Mouse (Mus musculus) cortical plate, adult 2 months (tissue): Measurements from ENCODE around the gene Mkrn1.

Source experiments
- CTCF ChIP-seq: fragments of 200-500 bp; IDR thresholded peaks from 2 replicates; pipeline ENCODE4 v1.5.1; 2011; ENCODE audit warnings: mild to moderate bottlenecking, control low read depth, low read length; ENCODE audit not compliant: insufficient read depth; ENCODE audit errors: extremely low read depth
- POLR2A ChIP-seq: fragments of 200-500 bp; IDR thresholded peaks from 2 replicates; pipeline ENCODE4 v1.6.1; 2011; ENCODE audit warnings: mild to moderate bottlenecking, low read length, control low read depth; ENCODE audit not compliant: insufficient read depth; ENCODE audit errors: extremely low read depth

DNA sequence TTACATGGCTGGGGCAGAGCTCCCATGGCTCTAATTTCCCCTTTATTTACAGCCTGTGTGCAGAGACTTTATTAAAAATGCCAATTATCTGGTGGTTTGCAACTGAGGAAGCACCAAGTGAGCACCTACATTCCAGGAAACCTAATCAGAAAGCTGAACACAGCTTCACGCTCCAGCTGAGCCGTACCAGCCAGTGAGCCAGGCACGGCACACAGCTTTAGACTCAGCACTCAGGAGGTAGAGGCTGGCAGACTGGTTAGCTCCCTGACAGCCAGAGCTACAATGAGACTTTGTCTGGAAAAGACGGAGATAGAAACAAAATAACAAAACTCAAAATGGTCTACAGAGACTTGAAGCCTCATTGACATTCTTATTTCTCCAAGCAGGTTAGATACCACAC is 24.8 kb downstream of the Mkrn1 start:
- no peak for TF ChIP-seq POLR2A
- no peak for TF ChIP-seq CTCF
